Mouse (Mus musculus) MEL (cell line): Measurements from ENCODE around the gene Gpr35. TPM values are rescaled to one million over a fixed set of nuclear protein-coding genes. Genes with fewer than 3 reads are reported as not detected.

ENCODE experiments used
- DNase-seq: peaks from one replicate; pipeline ENCODE4 v3.0.0; 2011; ENCODE audit warnings: low read depth, low spot score
- H3K27ac ChIP-seq: 2 replicates; pipeline ENCODE4 v1.5.1; 2012; ENCODE audit warnings: low read depth, mild to moderate bottlenecking, control low read depth, low read length, moderate library complexity; ENCODE audit not compliant: control insufficient read depth
- H3K27me3 ChIP-seq, 2 experiments: fragments of 150-350 bp in 1 of 2; sonication (generic) in 1 of 2; 2 replicates each; pipeline ENCODE4 v1.6.1; 2012; ENCODE audit warnings: low read length in 2 of 2, mild to moderate bottlenecking in 2 of 2, improper control_type of control experiment in 1 of 2, moderate library complexity in 1 of 2; ENCODE audit not compliant: insufficient read depth in 2 of 2, control insufficient read depth in 1 of 2
- H3K36me3 ChIP-seq, 2 experiments: 2 replicates each; pipeline ENCODE4 v1.6.1; 2012 to 2014; ENCODE audit warnings: low read length in 2 of 2, improper control_type of control experiment in 1 of 2, inconsistent platforms in 1 of 2, mild to moderate bottlenecking in 1 of 2; ENCODE audit not compliant: insufficient read depth in 2 of 2, control insufficient read depth in 1 of 2
- H3K4me1 ChIP-seq, 2 experiments: fragments of 150-350 bp in 1 of 2; sonication (generic) in 1 of 2; 2 replicates each; pipeline ENCODE4 v1.6.1; 2012; ENCODE audit warnings: low read length in 2 of 2, improper control_type of control experiment in 1 of 2, mild to moderate bottlenecking in 1 of 2; ENCODE audit not compliant: insufficient read depth in 2 of 2, control insufficient read depth in 1 of 2
- H3K4me3 ChIP-seq, 2 experiments: fragments of 150-350 bp in 1 of 2; sonication (generic) in 1 of 2; 2 replicates each; pipeline ENCODE4 v1.5.1; 2012; ENCODE audit warnings: low read depth in 2 of 2, low read length in 2 of 2, mild to moderate bottlenecking in 2 of 2, moderate library complexity in 2 of 2, control low read depth in 1 of 2, improper control_type of control experiment in 1 of 2; ENCODE audit not compliant: control insufficient read depth in 1 of 2, insufficient read depth in 1 of 2
- H3K79me2 ChIP-seq: 2 replicates; pipeline ENCODE4 v1.6.1; 2012; ENCODE audit warnings: mild to moderate bottlenecking, low read length, moderate library complexity; ENCODE audit not compliant: control insufficient read depth, poor library complexity, insufficient read depth
- H3K9ac ChIP-seq: 2 replicates; pipeline ENCODE4 v1.6.1; 2012; ENCODE audit warnings: low read depth, mild to moderate bottlenecking, control low read depth, low read length, moderate library complexity; ENCODE audit not compliant: control insufficient read depth, poor library complexity, severe bottlenecking
- H3K9me3 ChIP-seq: fragments of 150-350 bp; sonication (generic); replicated peaks from 2 replicates; pipeline ENCODE4 v1.6.1; 2012; ENCODE audit warnings: mild to moderate bottlenecking, low read length, improper control_type of control experiment, moderate library complexity; ENCODE audit not compliant: insufficient read depth
- BHLHE40 ChIP-seq: IDR thresholded peaks from 2 replicates; pipeline ENCODE4 v1.6.1; 2012; ENCODE audit warnings: low read depth, mild to moderate bottlenecking, inconsistent platforms, low read length, improper control_type of control experiment, borderline replicate concordance
- CHD1 ChIP-seq: IDR thresholded peaks from 2 replicates; pipeline ENCODE4 v1.6.1; 2012; ENCODE audit warnings: low read depth, mild to moderate bottlenecking, inconsistent platforms, low read length, improper control_type of control experiment
- ELF1 ChIP-seq: IDR thresholded peaks from 2 replicates; pipeline ENCODE4 v1.6.1; 2014; ENCODE audit warnings: low read depth, mild to moderate bottlenecking, inconsistent platforms, low read length, improper control_type of control experiment, moderate library complexity
- GABPA ChIP-seq: IDR thresholded peaks from 2 replicates; pipeline ENCODE4 v1.6.1; 2012; ENCODE audit warnings: low read depth, mild to moderate bottlenecking, inconsistent platforms, low read length, improper control_type of control experiment, moderate library complexity
- HCFC1 ChIP-seq: IDR thresholded peaks from 2 replicates; pipeline ENCODE4 v1.6.1; 2012; ENCODE audit warnings: low read depth, mild to moderate bottlenecking, inconsistent platforms, low read length, improper control_type of control experiment, moderate library complexity
- MXI1 ChIP-seq: IDR thresholded peaks from 2 replicates; pipeline ENCODE4 v1.6.1; 2011; ENCODE audit warnings: mild to moderate bottlenecking, low read depth, low read length, improper control_type of control experiment
- MYB ChIP-seq: IDR thresholded peaks from 2 replicates; pipeline ENCODE4 v1.6.1; 2011; ENCODE audit warnings: mild to moderate bottlenecking, low read depth, low read length, improper control_type of control experiment
- POLR2A ChIP-seq, 2 experiments: IDR thresholded peaks; 2 replicates each; pipeline ENCODE4 v1.6.1; 2011 to 2012; ENCODE audit warnings: low read length in 2 of 2, mild to moderate bottlenecking in 2 of 2, control low read depth in 1 of 2, improper control_type of control experiment in 1 of 2, low read depth in 1 of 2, moderate library complexity in 1 of 2; ENCODE audit not compliant: control insufficient read depth in 1 of 2, insufficient read depth in 1 of 2, poor library complexity in 1 of 2
- POLR2AphosphoS2 ChIP-seq: IDR thresholded peaks from 2 replicates; pipeline ENCODE4 v1.6.1; 2011; ENCODE audit warnings: low read length, improper control_type of control experiment
- RAD21 ChIP-seq: IDR thresholded peaks from 2 replicates; pipeline ENCODE4 v1.6.1; 2011; ENCODE audit warnings: mild to moderate bottlenecking, low read depth, low read length, improper control_type of control experiment
- SIN3A ChIP-seq: IDR thresholded peaks from 2 replicates; pipeline ENCODE4 v1.6.1; 2012; ENCODE audit warnings: low read length, improper control_type of control experiment, inconsistent platforms
- SMC3 ChIP-seq: IDR thresholded peaks from 2 replicates; pipeline ENCODE4 v1.6.1; 2011; ENCODE audit warnings: low read depth, low read length, improper control_type of control experiment
- TBP ChIP-seq: IDR thresholded peaks from 2 replicates; pipeline ENCODE4 v1.8.0; 2011; ENCODE audit warnings: low read depth, low read length, improper control_type of control experiment
- UBTF ChIP-seq: IDR thresholded peaks from 2 replicates; pipeline ENCODE4 v1.6.1; 2012; ENCODE audit warnings: low read depth, mild to moderate bottlenecking, inconsistent platforms, low read length, improper control_type of control experiment, moderate library complexity, borderline replicate concordance; ENCODE audit not compliant: insufficient read depth
- USF1 ChIP-seq: IDR thresholded peaks from 2 replicates; pipeline ENCODE4 v1.6.1; 2014; ENCODE audit warnings: low read depth, mild to moderate bottlenecking, inconsistent platforms, low read length, improper control_type of control experiment, moderate library complexity
- ZC3H11A ChIP-seq: IDR thresholded peaks from 2 replicates; pipeline ENCODE4 v1.6.1; 2012; ENCODE audit warnings: low read depth, mild to moderate bottlenecking, inconsistent platforms, low read length, improper control_type of control experiment
- ZMIZ1 ChIP-seq: IDR thresholded peaks from 2 replicates; pipeline ENCODE4 v1.6.1; 2012; ENCODE audit warnings: low read depth, mild to moderate bottlenecking, inconsistent platforms, low read length, improper control_type of control experiment, moderate library complexity
- ZNF384 ChIP-seq: IDR thresholded peaks from 2 replicates; pipeline ENCODE4 v1.6.1; 2012; ENCODE audit warnings: low read depth, mild to moderate bottlenecking, inconsistent platforms, low read length, improper control_type of control experiment
- polyA plus RNA-seq, 2 experiments: library from polyadenylated mRNA; stranded (reverse) in 1 of 2; unstranded in 1 of 2; fragments of >175 nt in 1 of 2; fragments of >200 nt in 1 of 2; gene quantifications; 2 replicates each; pipeline versions ENCODE4 v1.2.1 to v1.2.4; 2012; ENCODE audit warnings: low replicate concordance in 2 of 2, low read depth in 1 of 2; ENCODE audit not compliant: insufficient read length in 2 of 2, insufficient read depth in 1 of 2, missing spikeins in 1 of 2
- total RNA-seq: library from RNA; depleted of rRNA; stranded (reverse); fragments of 300-350 nt; gene quantifications from 2 replicates; pipeline ENCODE4 v1.2.3, GENCODE M21; 2012

The Gpr35 gene
- total and polyA plus RNA-seq, 3 experiments = 0.22 TPM; not detected in 2

- H3K27me3 ChIP-seq = no peaks in the 10 kb centered on the region
- no peak for DNase-seq
Measured at GRCm38 (mm10) chr1:93026600-93026999, 75.9 kb downstream of the Gpr35 start.

GRCm38 (mm10) chr1:93029387-93029786 lies 78.7 kb downstream of the Gpr35 start:
- H3K9ac ChIP-seq = no peak overlapping the region
- TF ChIP-seq GABPA = no peak
- TF ChIP-seq BHLHE40 = no peak
- TF ChIP-seq TBP = no peak
- no peak for TF ChIP-seq UBTF
- no peak for TF ChIP-seq POLR2A (IDR thresholded peaks at IDR 0.05; ENCODE audit: control insufficient read depth in 1 of 2, insufficient read depth in 1 of 2, low read depth in 1 of 2, low read length in 2 of 2, poor library complexity in 1 of 2)
- no peak for TF ChIP-seq MYB
- no peak for TF ChIP-seq ZC3H11A
- no peaks in the 10 kb centered on the region for H3K4me1 ChIP-seq
- H3K79me2 ChIP-seq = no peaks in the 10 kb centered on the region
- no peak for DNase-seq
- H3K27me3 ChIP-seq = no peaks in the 10 kb centered on the region
- no peak overlapping the region for H3K27ac ChIP-seq
- H3K36me3 ChIP-seq = no peaks in the 10 kb centered on the region
- H3K4me3 ChIP-seq = no peak overlapping the region
- no peaks in the 10 kb centered on the region for H3K9me3 ChIP-seq

More at GRCm38 (mm10) chr1:93026600-93026999, 75.9 kb downstream of the Gpr35 start:
- H3K27ac ChIP-seq = no peak overlapping the region
- H3K9me3 ChIP-seq = no peaks in the 10 kb centered on the region
- no peak overlapping the region for H3K9ac ChIP-seq
- H3K36me3 ChIP-seq = no peaks in the 10 kb centered on the region
- H3K79me2 ChIP-seq = no peaks in the 10 kb centered on the region
- no peaks in the 10 kb centered on the region for H3K4me1 ChIP-seq
- no peak overlapping the region for H3K4me3 ChIP-seq
- no peak for TF ChIP-seq UBTF
- no peak for TF ChIP-seq ZNF384
- TF ChIP-seq ELF1 = no peak
- no peak for TF ChIP-seq ZMIZ1
- TF ChIP-seq POLR2AphosphoS2 = no peak
- no peak for TF ChIP-seq MXI1
- no peak for TF ChIP-seq SMC3
- no peak for TF ChIP-seq USF1
- no peak for TF ChIP-seq GABPA
- TF ChIP-seq HCFC1 = no peak
- TF ChIP-seq CHD1 = no peak
- no peak for TF ChIP-seq SIN3A
- TF ChIP-seq RAD21 = no peak
- no peak for TF ChIP-seq ZC3H11A
- TF ChIP-seq BHLHE40 = no peak
